Mouse (Mus musculus) left cerebral cortex, adult 11 months (tissue): ENCODE results near the gene Nop10.

Experiments used
- DNase-seq: peaks from one replicate; pipeline ENCODE4 v3.0.0; 2022; ENCODE audit warnings: low spot score

The Nop10 gene

GRCm38 (mm10) chr2:112261748-112262653, at the start of gene Nop10:
Gene Nop10 (plus strand): TSS chr2:112261926.
- DNase-seq = peak; percentile 88

- peak; percentile 19 for DNase-seq
Observed at GRCm38 (mm10) chr2:112215977-112216376, 45.7 kb upstream of the Nop10 start.

GRCm38 (mm10) chr2:112217614-112218013, 44.1 kb upstream of the Nop10 start:
- no peak for DNase-seq

- no peak for DNase-seq
Observed at GRCm38 (mm10) chr2:112220880-112221279, 40.8 kb upstream of the Nop10 start.

GRCm38 (mm10) chr2:112222607-112223006, 39.1 kb upstream of the Nop10 start:
- no peak for DNase-seq

GRCm38 (mm10) chr2:112224356-112224755, 37.4 kb upstream of the Nop10 start:
- DNase-seq = no peak

GRCm38 (mm10) chr2:112232623-112233022, 29.1 kb upstream of the Nop10 start:
- no peak for DNase-seq

- no peak for DNase-seq
Observed at GRCm38 (mm10) chr2:112236620-112237019, 25.1 kb upstream of the Nop10 start.

- no peak for DNase-seq
Observed at GRCm38 (mm10) chr2:112238006-112238405, 23.7 kb upstream of the Nop10 start.

- DNase-seq = peak; percentile 83
Observed at GRCm38 (mm10) chr2:112239212-112239934, 22.4 kb upstream of the Nop10 start, which contains the start of gene Lpcat4. Gene Lpcat4 (plus strand): TSS chr2:112239468.

- DNase-seq = no peak
Observed at GRCm38 (mm10) chr2:112239935-112240721, 21.6 kb upstream of the Nop10 start.

- DNase-seq = no peak
Observed at GRCm38 (mm10) chr2:112241787-112242186, 19.9 kb upstream of the Nop10 start.

GRCm38 (mm10) chr2:112245307-112245706, 16.4 kb upstream of the Nop10 start:
- DNase-seq = no peak

- no peak for DNase-seq
Observed at GRCm38 (mm10) chr2:112246193-112246592, 15.5 kb upstream of the Nop10 start.

- no peak for DNase-seq
Observed at GRCm38 (mm10) chr2:112247323-112247722, 14.4 kb upstream of the Nop10 start.

GRCm38 (mm10) chr2:112249780-112250453, 11.8 kb upstream of the Nop10 start:
- no peak for DNase-seq

- no peak for DNase-seq
Observed at GRCm38 (mm10) chr2:112254675-112255515, 6.8 kb upstream of the Nop10 start.

GRCm38 (mm10) chr2:112259241-112259962, 2.3 kb upstream of the Nop10 start, which contains the start of gene Nutm1:
Gene Nutm1 (minus strand): TSS chr2:112259291.
- no peak for DNase-seq

- no peak for DNase-seq
Observed at GRCm38 (mm10) chr2:112262779-112263295, 1.1 kb downstream of the Nop10 start.

GRCm38 (mm10) chr2:112264364-112264763, 2.6 kb downstream of the Nop10 start:
- DNase-seq = no peak
